Mouse (Mus musculus) CH12.LX (cell line): ENCODE results near the gene Rilp. TPM values are rescaled to one million over a fixed set of nuclear protein-coding genes. Genes with fewer than 3 reads are reported as not detected.

Experiments used
- DNase-seq: peaks from one replicate; pipeline ENCODE4 v3.0.0-alpha.2; 2013; ENCODE audit errors: extremely low read depth
- H3K27ac ChIP-seq: 2 replicates; pipeline ENCODE4 v1.5.1; 2012; ENCODE audit warnings: low read depth, mild to moderate bottlenecking, control low read depth, moderate library complexity; ENCODE audit not compliant: insufficient read depth
- H3K27me3 ChIP-seq: replicated peaks from 2 replicates; pipeline ENCODE3; 2012; ENCODE audit warnings: inconsistent platforms
- H3K36me3 ChIP-seq, 2 experiments: replicated peaks in 1 of 2; 2 replicates each; pipeline versions ENCODE3 to v1.6.1; 2012; ENCODE audit warnings: inconsistent platforms in 1 of 2, low read length in 1 of 2, mild to moderate bottlenecking in 1 of 2, mixed read lengths in 1 of 2, moderate library complexity in 1 of 2; ENCODE audit not compliant: control insufficient read depth in 1 of 2, insufficient read depth in 1 of 2
- H3K4me1 ChIP-seq, 2 experiments: 2 replicates each; pipeline ENCODE4 v1.6.1; 2012; ENCODE audit warnings: inconsistent platforms in 1 of 2, moderate library complexity in 1 of 2; ENCODE audit not compliant: insufficient read depth in 2 of 2, control insufficient read depth in 1 of 2
- H3K4me2 ChIP-seq: 2 replicates; pipeline ENCODE4 v1.6.1; 2012; ENCODE audit warnings: low read depth, mild to moderate bottlenecking, control low read depth; ENCODE audit not compliant: poor library complexity, insufficient read depth, severe bottlenecking
- H3K4me3 ChIP-seq, 3 experiments: fragments of 150-350 bp in 1 of 3; sonication (generic) in 1 of 3; replicated peaks in 1 of 3; 2 replicates each; pipeline versions ENCODE3 to v1.5.1; 2011 to 2012; ENCODE audit warnings: low read depth in 2 of 3, low read length in 2 of 3, mild to moderate bottlenecking in 2 of 3, moderate library complexity in 2 of 3, control low read depth in 1 of 3, improper control_type of control experiment in 1 of 3, inconsistent platforms in 1 of 3, mixed read lengths in 1 of 3; ENCODE audit not compliant: poor library complexity in 1 of 3
- H3K79me2 ChIP-seq: replicated peaks from 2 replicates; pipeline ENCODE4 v1.6.1; 2012; ENCODE audit warnings: mild to moderate bottlenecking, moderate library complexity; ENCODE audit not compliant: control insufficient read depth, poor library complexity, insufficient read depth, severe bottlenecking; ENCODE audit errors: extremely low read depth
- H3K9ac ChIP-seq: 2 replicates; pipeline ENCODE4 v1.6.1; 2012; ENCODE audit warnings: low read depth, mild to moderate bottlenecking, control low read depth, moderate library complexity; ENCODE audit not compliant: insufficient read depth
- H3K9me3 ChIP-seq: replicated peaks from 2 replicates; pipeline ENCODE3; 2012; ENCODE audit warnings: low read length, inconsistent platforms, mixed read lengths
- BHLHE40 ChIP-seq: IDR thresholded peaks from 2 replicates; pipeline ENCODE4 v1.6.1; 2011; ENCODE audit warnings: mild to moderate bottlenecking, low read depth, low read length, improper control_type of control experiment
- CHD1 ChIP-seq: IDR thresholded peaks from 2 replicates; pipeline ENCODE4 v1.6.1; 2012; ENCODE audit warnings: low read depth, low read length, improper control_type of control experiment, inconsistent platforms
- CTCF ChIP-seq, 2 experiments: IDR thresholded peaks in 1 of 2; conservative IDR thresholded peaks in 1 of 2; 2 replicates each; pipeline ENCODE4 v1.5.1; 2011 to 2012; ENCODE audit warnings: low read depth in 2 of 2, low read length in 2 of 2, improper control_type of control experiment in 1 of 2, inconsistent platforms in 1 of 2, mild to moderate bottlenecking in 1 of 2, moderate library complexity in 1 of 2
- ELF1 ChIP-seq: IDR thresholded peaks from 2 replicates; pipeline ENCODE4 v1.6.1; 2014; ENCODE audit warnings: low read depth, mild to moderate bottlenecking, inconsistent platforms, low read length, improper control_type of control experiment
- EP300 ChIP-seq: IDR thresholded peaks from 2 replicates; pipeline ENCODE4 v1.6.1; 2011; ENCODE audit warnings: low read length, improper control_type of control experiment
- ETS1 ChIP-seq: conservative IDR thresholded peaks from 2 replicates; pipeline ENCODE4 v1.6.1; 2012; ENCODE audit warnings: low read depth, mild to moderate bottlenecking, inconsistent platforms, low read length, improper control_type of control experiment, moderate library complexity
- GABPA ChIP-seq: IDR thresholded peaks from 2 replicates; pipeline ENCODE4 v1.6.1; 2012; ENCODE audit warnings: low read depth, low read length, improper control_type of control experiment, inconsistent platforms; ENCODE audit not compliant: insufficient replicate concordance
- HCFC1 ChIP-seq: IDR thresholded peaks from 2 replicates; pipeline ENCODE4 v1.6.1; 2012; ENCODE audit warnings: low read depth, mild to moderate bottlenecking, inconsistent platforms, low read length, improper control_type of control experiment
- IRF4 ChIP-seq: IDR thresholded peaks from 2 replicates; pipeline ENCODE4 v1.6.1; 2014; ENCODE audit warnings: low read depth, mild to moderate bottlenecking, inconsistent platforms, low read length, improper control_type of control experiment
- KAT2A ChIP-seq: IDR thresholded peaks from 2 replicates; pipeline ENCODE4 v1.6.1; 2012; ENCODE audit warnings: low read length, improper control_type of control experiment, inconsistent platforms; ENCODE audit not compliant: insufficient replicate concordance
- MAFK ChIP-seq: IDR thresholded peaks from 2 replicates; pipeline ENCODE4 v1.6.1; 2011; ENCODE audit warnings: low read length, improper control_type of control experiment; ENCODE audit not compliant: insufficient replicate concordance
- MAX ChIP-seq: IDR thresholded peaks from 2 replicates; pipeline ENCODE4 v1.6.1; 2011; ENCODE audit warnings: low read length, improper control_type of control experiment
- MAZ ChIP-seq: IDR thresholded peaks from 2 replicates; pipeline ENCODE4 v1.6.1; 2012; ENCODE audit warnings: low read depth, mild to moderate bottlenecking, inconsistent platforms, low read length, improper control_type of control experiment, moderate library complexity
- MEF2A ChIP-seq: IDR thresholded peaks from 2 replicates; pipeline ENCODE4 v1.6.1; 2014; ENCODE audit warnings: low read depth, mild to moderate bottlenecking, inconsistent platforms, low read length, improper control_type of control experiment, borderline replicate concordance
- MYC ChIP-seq: IDR thresholded peaks from 2 replicates; pipeline ENCODE4 v1.6.1; 2011; ENCODE audit warnings: low read depth, mild to moderate bottlenecking, improper control_type of control experiment, low read length
- NELFE ChIP-seq: IDR thresholded peaks from 2 replicates; pipeline ENCODE4 v1.6.1; 2011; ENCODE audit warnings: low read depth, low read length, improper control_type of control experiment
- NRF1 ChIP-seq: IDR thresholded peaks from 2 replicates; pipeline ENCODE4 v1.6.1; 2014; ENCODE audit warnings: low read depth, mild to moderate bottlenecking, inconsistent platforms, low read length, improper control_type of control experiment, moderate library complexity
- PAX5 ChIP-seq: IDR thresholded peaks from 2 replicates; pipeline ENCODE4 v1.6.1; 2012; ENCODE audit warnings: low read length, inconsistent platforms, mixed read lengths
- POLR2AphosphoS2 ChIP-seq: IDR thresholded peaks from 2 replicates; pipeline ENCODE4 v1.6.1; 2011; ENCODE audit warnings: low read depth, low read length, improper control_type of control experiment
- RCOR1 ChIP-seq: conservative IDR thresholded peaks from 2 replicates; pipeline ENCODE4 v1.6.1; 2012; ENCODE audit warnings: low read depth, mild to moderate bottlenecking, inconsistent platforms, low read length, improper control_type of control experiment
- SIN3A ChIP-seq: IDR thresholded peaks from 2 replicates; pipeline ENCODE4 v1.6.1; 2012; ENCODE audit warnings: low read length, improper control_type of control experiment, inconsistent platforms
- SMC3 ChIP-seq: IDR thresholded peaks from 2 replicates; pipeline ENCODE4 v1.6.1; 2011; ENCODE audit warnings: low read depth, low read length, improper control_type of control experiment
- TBP ChIP-seq: conservative IDR thresholded peaks from 2 replicates; pipeline ENCODE4 v1.6.1; 2011; ENCODE audit warnings: low read depth, low read length, improper control_type of control experiment
- TCF12 ChIP-seq: IDR thresholded peaks from 2 replicates; pipeline ENCODE4 v1.6.1; 2014; ENCODE audit warnings: low read depth, mild to moderate bottlenecking, inconsistent platforms, low read length, improper control_type of control experiment
- USF2 ChIP-seq: conservative IDR thresholded peaks from 2 replicates; pipeline ENCODE4 v1.6.1; 2011; ENCODE audit warnings: low read depth, low read length, improper control_type of control experiment
- ZKSCAN1 ChIP-seq: IDR thresholded peaks from 2 replicates; pipeline ENCODE4 v1.6.1; 2012; ENCODE audit warnings: low read depth, inconsistent platforms, low read length, improper control_type of control experiment, borderline replicate concordance
- ZMIZ1 ChIP-seq: IDR thresholded peaks from 2 replicates; pipeline ENCODE4 v1.6.1; 2012; ENCODE audit warnings: low read depth, mild to moderate bottlenecking, inconsistent platforms, low read length, improper control_type of control experiment
- ZNF384 ChIP-seq: IDR thresholded peaks from 2 replicates; pipeline ENCODE4 v1.6.1; 2012; ENCODE audit warnings: low read depth, low read length, improper control_type of control experiment, inconsistent platforms
- dilution Hi-C: fragments of 300-500 bp; cut with MboI; formaldehyde crosslinking; loops from 2 replicates; pipeline ENCODE4 v1.14.3; 2020; ENCODE audit warnings: low sequenced_read_pairs; ENCODE audit not compliant: extremely low pct_unique_long_range_greater_than_20kb, extremely low pct_ligation_motif_present
- in situ Hi-C: fragments of 300-500 bp; cut with MboI; formaldehyde crosslinking; loops from 3 replicates; pipeline ENCODE4 v1.14.3; 2019; ENCODE audit warnings: low sequenced_read_pairs, low pct_ligation_motif_present, low pct_unique_long_range_greater_than_20kb, mixed read lengths
- polyA plus RNA-seq: library from polyadenylated mRNA; unstranded; fragments of >175 nt; gene quantifications from 2 replicates; pipeline ENCODE4 v1.2.1, GENCODE M21; 2012; ENCODE audit warnings: low read depth; ENCODE audit not compliant: insufficient read length
- total RNA-seq, 2 experiments: library from RNA; depleted of rRNA; stranded (reverse); fragments of 300-350 nt in 1 of 2; fragments of >200 nt in 1 of 2; gene quantifications; 2 replicates each; pipeline ENCODE4 v1.2.3; 2012 to 2014

Rilp gene
- 0.63 and 0.72 TPM in 2 replicates for total RNA-seq (2012; rRNA removed)
- total RNA-seq (2014; rRNA removed), result 0.17 and 0.31 TPM in 2 replicates
- 0.76 and 1.1 TPM in 2 replicates for polyA plus RNA-seq

DNA sequence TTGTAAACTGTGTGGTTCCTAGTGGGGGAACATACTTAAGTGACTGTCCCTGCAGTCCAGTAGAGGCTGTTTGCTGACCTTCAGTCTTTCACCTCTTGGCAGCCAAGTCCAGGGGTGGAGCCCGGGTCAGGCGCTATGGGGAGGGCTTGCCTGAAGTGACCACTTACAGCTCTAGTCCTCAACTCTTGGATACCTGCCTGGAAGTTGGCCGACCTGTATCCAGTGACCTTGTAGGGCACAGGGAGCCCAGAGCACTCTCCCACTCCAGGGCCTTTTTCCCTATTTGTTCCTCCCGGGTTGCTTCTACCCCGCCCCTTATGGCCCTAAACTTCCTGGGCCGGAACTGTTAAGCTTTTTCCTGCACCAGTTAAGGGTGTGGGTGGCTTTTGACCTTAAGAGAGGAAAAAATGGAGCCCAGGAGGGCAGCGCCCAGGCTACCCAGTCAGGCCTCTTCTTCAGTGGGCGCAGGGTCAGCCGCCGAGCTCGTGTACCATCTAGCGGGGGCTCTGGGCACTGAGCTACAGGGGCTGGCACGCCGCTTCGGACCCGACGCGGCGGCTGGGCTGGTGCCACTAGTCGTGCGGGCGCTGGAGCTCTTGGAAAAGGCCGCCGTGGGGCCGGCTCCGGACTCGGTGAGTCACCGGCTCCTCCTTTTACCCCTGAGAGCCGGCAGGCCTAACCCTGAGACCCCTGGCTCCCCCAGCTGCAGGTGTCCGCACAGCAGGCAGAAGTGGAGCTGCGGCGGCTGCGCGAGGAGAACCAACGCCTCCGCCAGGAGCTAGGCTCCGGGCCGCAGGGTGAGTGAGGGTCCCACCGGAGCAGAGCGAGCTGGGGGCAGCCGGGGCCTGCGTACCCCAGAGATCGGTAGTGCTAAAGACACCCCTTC is at the start of gene Rilp:
Gene Rilp, plus strand, starts transcription at position 354 of the 886 bp plus-strand sequence.
- in situ Hi-C loops (no loop called here), dilution Hi-C loops (no loop called here)
- Histone ChIP-seq H3K9me3 (peaks cover 7% of the 10 kb centered on the region), H3K4me3 (no peak within 1 kb of the TSS), H3K36me3 (peaks cover 79 to 95% of the 10 kb centered on the region in 2 experiments), H3K27me3 (no peaks in the 10 kb centered on the region), H3K27ac (no peak within 1 kb of the TSS), H3K4me2 (no peak within 1 kb of the TSS), H3K9ac (no peak within 1 kb of the TSS), H3K4me1 (no peaks in the 10 kb centered on the region), H3K79me2 (no peaks in the 10 kb centered on the region)
- 0 out of 2 replicates have a peak, but pooled peaks have one; percentile 38 for TF ChIP-seq SIN3A
- no peak for TF ChIP-seq MAX
- no peak for DNase-seq

GRCm38 (mm10) chr11:75460103-75460843 is 49.6 kb upstream of the Rilp start:
- Histone ChIP-seq H3K27ac (peak overlapping the region; percentile 98), H3K79me2 (peaks cover 10% of the 10 kb centered on the region; the same call in 1 of the 2 replicates), H3K27me3 (no peaks in the 10 kb centered on the region), H3K4me1 (peaks cover 32 to 78% of the 10 kb centered on the region in 2 experiments), H3K4me3 (peak overlapping the region; percentile 35 to 83 (median 63)), H3K9ac (peak overlapping the region; percentile 100), H3K4me2 (peak overlapping the region; percentile 97), H3K36me3 (peaks cover 14 to 18% of the 10 kb centered on the region in 2 experiments), H3K9me3 (peaks cover 3% of the 10 kb centered on the region)
- DNase-seq, result peak; percentile 100
- dilution Hi-C loops (no loop called here), in situ Hi-C loops (no loop called here)
- TF ChIP-seq ZMIZ1 (peak; percentile 76; the same call in 1 of the 2 replicates), CHD1 (0 out of 2 replicates have a peak, but pooled peaks have one; percentile 76), TCF12 (peak; percentile 85), MAX (peak; percentile 54), MAZ (peak; percentile 84), KAT2A (peak; percentile 78; the same call in 1 of the 2 replicates), TBP (peak; percentile 76), PAX5 (no peak), ZNF384 (no peak; the same call in 1 of the 2 replicates), MYC (peak; percentile 38; the same call in 1 of the 2 replicates), CTCF (conservative IDR thresholded peaks at IDR 0.05 in 1 of 2, IDR thresholded peaks at IDR 0.05 in 1 of 2; ENCODE audit: low read depth in 2 of 2, low read length in 2 of 2) (no peak), NRF1 (peak; percentile 55; the same call in 1 of the 2 replicates), GABPA (peak; percentile 48), RCOR1 (peak; percentile 84), HCFC1 (peak; percentile 67), USF2 (no peak), BHLHE40 (peak; percentile 84), POLR2AphosphoS2 (peak; percentile 95), SIN3A (peak; percentile 99), NELFE (peak; percentile 53), SMC3 (peak; percentile 15; the same call in 1 of the 2 replicates), ELF1 (peak; percentile 79), MAFK (peak; percentile 99), ZKSCAN1 (no peak), MEF2A (peak; percentile 89), EP300 (peak; percentile 89), ETS1 (peak; percentile 100), IRF4 (peak; percentile 77)
